Mouse (Mus musculus) right cerebral cortex, postnatal 10 days (tissue): ENCODE data around the gene Ddx27.

ENCODE experiments used
- DNase-seq, 2 experiments: peaks; one replicate each; pipeline ENCODE4 v3.0.0; 2021; ENCODE audit warnings: low spot score in 2 of 2

Ddx27 gene

GRCm38 (mm10) chr2:167062965-167063880 is 48.2 kb downstream of the Ddx27 start, which contains the start of gene Znfx1:
Znfx1 (minus strand) TSS chr2:167063015.
- peak; percentile 97 to 98 for DNase-seq

- no peak for DNase-seq
Measured at GRCm38 (mm10) chr2:167063906-167064496, 49.0 kb downstream of the Ddx27 start.

DNA sequence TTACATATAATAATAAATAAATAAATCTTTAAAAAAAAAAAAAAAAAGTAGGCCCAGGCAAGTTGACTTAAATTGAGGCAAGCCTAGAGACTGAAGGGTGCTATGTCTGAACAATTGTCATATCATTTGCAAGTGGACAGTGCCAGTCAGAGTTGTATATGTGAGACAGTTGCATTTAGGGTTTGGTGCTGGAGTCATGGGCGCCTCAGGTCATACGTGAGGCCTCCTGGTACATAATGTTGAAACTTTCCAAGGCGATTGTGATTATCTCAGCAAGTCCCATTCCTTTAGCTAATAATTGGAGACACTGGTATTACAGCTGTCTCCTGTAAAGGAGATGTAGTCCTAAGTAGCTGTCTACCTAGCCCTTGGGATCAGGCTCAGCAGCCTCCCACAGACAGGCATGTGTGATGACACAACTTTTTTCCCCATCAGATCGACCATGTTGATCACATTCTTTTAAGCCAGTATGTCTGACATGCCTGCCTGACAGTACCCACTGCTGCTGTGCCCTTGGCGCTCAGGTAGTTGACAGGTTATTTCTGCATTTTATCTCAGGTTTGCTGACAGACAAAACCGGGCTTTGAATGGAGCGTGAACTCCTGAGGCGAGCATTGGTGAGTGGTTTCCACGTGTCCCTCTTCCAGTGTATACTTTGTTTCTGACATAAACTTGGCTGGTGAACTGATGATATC is 49.8 kb downstream of the Ddx27 start:
- DNase-seq = no peak

GRCm38 (mm10) chr2:167066031-167066430 is 51.0 kb downstream of the Ddx27 start:
- DNase-seq = no peak

DNA sequence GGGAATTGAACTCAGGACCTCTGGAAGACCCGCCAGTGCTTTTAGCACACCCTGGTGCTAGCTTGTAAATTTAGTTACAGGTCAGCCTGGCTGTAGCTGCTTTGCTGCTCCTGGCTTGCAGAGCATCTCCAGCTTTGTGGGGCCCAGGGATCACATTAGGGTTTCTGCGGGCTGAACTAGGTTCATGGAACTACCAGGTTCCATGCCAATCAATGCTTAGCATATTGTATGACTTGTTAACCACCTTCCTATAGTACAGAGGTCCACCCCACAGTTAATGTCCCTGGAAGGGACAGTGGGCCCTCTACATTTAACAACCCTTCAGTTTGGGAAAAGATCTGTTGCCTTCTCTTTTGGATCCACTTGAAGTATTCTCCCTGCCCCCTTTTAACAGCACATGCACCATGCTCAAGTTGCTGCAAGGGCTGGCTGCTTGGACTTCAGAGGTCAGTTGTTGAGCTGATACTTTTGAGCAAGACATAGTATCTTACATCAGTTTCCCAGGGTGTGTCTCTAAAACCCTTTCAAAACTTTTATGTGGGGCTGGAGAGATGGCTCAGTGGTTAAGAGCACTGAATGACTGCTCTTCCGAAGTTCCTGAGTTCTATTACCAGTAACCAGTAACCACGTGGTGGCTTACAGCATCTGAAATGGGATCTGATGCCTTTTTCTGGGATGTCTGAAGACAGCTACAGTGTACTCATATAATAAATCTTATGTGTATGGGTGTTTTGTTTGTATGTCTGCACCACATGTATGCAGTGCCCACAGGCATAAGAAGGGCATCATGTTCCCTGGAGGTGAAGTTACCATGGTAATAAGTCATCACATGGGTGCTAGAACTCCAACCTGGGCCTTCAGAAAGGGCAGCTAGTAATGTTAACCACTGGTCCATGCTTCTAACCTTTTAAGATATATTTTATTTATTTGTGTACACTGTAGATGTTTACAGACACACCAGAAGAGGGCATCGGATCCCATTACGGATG is 51.8 kb downstream of the Ddx27 start:
- DNase-seq = no peak

DNA sequence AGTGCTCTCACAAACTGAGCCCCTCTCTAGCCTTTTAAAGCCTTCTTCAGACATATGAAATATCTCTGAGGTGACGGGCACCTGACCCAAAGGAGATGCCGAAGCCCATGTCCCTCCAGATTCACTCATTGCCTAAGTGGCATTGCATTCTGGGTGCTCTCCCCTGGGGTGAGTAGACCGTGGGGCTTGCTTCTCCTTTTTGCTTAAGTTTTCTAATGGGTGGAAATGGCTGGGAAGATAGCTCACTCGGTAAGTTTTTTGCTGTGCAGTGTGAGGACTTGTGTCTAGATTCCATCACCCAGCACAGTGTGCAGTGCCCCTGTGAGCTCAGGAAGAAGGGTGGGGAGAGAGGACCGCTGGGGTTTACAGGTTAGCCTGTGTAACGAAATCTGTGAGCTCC is 52.6 kb downstream of the Ddx27 start:
- DNase-seq = no peak

GRCm38 (mm10) chr2:167070341-167070740 is 55.3 kb downstream of the Ddx27 start:
- DNase-seq = no peak

DNA sequence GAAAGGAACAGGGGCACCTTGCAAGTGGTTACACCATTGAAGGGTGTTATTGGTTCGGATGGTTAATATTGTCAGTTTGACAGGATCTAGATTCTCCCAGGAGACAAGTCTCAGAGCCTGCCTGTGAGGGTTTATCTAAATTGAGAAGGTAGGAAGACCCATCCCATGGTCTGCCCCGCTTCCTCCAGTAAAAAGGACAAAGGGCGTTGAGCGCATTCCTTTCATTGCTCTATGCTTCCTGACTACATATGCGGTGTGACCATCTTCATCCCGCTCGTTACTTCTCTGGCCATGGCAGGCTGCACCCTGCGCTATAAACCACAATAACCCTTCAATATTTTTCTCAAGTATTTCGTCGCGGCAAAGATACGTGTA is 56.3 kb downstream of the Ddx27 start:
- no peak for DNase-seq

DNA sequence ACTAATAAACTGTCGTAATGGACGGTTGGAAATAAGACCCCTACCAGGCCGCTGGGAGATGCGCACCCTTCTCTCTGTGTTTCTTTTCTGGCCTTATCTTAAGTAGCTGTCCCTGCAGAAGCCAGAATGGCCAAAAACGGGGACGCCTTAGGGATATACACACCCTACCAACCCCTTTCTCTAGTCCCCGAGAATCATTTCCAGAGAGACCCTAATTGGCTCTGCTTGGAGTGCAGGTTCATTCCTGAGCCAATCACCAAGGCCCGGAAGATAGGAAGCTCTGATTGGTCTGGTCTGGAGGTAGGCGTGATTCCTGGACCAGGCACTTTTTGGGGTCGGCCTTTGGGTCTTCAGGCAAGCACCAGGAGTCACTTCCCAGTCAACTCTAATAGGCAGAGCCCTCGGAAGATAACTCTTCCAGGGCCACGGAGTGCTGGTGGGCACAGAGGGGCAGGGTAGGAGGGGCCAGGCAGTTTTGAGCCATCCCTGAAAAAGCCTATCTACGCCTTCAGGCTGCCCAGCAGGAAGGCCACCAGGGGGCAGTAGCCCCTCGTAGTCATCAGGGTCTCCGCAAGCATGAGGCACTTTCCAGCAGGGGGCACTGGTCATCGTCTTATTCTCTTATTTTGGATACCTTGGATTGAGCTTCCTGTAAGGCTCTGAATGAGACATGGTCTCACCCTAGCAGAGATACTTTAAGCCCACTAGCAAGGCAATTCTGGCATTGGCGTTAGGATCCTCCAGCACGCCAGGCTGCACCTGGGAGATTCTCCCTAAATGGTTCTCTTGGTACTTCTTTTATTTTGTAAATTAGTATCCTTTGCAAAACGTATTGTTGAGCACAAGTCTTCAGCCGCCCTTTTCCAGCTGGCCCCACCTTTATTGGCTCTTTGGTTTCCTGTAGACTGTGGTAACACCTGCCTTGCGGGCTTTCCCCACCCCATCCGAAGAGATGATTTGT is 56.9 kb downstream of the Ddx27 start:
- DNase-seq = peak; percentile 96 to 98

GRCm38 (mm10) chr2:167074587-167074986 is 59.6 kb downstream of the Ddx27 start:
- no peak for DNase-seq

GRCm38 (mm10) chr2:167076352-167076751 is 61.4 kb downstream of the Ddx27 start:
- no peak for DNase-seq

DNA sequence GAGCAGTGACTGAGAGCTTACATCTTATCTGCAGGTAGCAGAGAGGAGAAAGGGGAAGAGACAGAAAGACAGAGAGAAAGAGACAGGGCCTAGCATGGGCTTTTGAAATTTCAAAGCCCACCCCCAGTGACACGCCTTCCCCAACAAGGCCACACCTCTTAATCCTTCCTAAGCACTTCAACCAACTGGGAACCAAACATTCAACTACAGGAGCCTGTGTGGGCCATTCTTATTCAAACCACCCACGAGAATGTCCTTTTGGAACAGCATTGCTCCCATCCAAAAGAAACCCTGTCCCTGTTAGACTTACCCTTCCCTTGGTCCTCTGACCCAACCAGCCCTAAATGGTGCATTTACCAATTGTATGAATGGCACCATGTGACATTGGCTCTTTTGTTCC is 61.8 kb downstream of the Ddx27 start:
- no peak for DNase-seq

GRCm38 (mm10) chr2:167077199-167077962 is 62.4 kb downstream of the Ddx27 start:
- DNase-seq = no peak

DNA sequence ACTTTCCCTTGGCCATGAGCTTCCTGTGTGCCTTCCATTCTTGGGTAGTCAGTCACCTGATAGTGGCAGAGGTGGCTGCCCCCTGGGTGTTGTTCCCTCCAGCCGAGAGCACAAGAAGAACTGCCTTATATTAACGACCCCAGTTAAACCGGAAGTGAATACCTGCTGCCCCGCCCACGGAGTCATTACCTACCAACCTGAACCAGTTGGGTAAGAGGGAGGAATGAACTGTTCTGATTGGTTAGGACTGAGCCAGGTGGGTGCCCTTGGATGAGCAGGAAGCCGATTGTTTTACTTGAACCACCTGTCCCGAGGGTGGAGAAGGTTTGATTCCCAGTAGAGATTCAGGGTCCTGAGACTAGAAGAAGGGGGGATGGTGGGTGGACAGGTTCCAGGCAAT is 63.5 kb downstream of the Ddx27 start:
- DNase-seq = no peak

DNA sequence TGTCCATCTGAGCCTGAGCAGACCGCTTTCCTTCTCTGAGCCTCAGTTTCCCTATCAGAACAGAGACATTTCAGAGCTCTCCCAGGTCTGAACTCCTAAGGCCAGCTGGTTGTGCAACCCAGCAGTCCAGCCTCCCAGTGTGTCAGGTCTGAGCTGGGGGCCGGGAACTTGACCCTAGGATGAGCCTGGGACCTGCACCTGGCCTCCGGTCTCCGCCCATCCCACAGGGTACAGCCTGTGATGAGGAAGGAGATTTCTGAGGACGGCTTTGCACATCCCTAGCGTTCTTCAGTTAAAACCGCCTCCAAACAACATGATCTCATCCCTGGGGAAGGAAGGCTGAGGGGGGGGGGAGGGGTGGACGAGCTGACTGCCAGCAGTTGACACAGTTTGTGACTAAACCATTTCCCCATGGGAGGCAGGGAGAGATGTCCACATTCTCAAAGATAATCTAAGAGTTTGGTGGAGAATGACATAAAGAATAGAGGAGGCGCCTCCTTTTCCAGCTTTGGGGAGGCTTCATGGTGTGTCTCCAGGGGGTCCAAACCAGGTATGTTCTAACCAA is 64.0 kb downstream of the Ddx27 start:
- peak in 1 of 2 experiments; percentile 40 for DNase-seq

GRCm38 (mm10) chr2:167079535-167080257 is 64.7 kb downstream of the Ddx27 start:
- DNase-seq = peak; percentile 78 to 85

DNA sequence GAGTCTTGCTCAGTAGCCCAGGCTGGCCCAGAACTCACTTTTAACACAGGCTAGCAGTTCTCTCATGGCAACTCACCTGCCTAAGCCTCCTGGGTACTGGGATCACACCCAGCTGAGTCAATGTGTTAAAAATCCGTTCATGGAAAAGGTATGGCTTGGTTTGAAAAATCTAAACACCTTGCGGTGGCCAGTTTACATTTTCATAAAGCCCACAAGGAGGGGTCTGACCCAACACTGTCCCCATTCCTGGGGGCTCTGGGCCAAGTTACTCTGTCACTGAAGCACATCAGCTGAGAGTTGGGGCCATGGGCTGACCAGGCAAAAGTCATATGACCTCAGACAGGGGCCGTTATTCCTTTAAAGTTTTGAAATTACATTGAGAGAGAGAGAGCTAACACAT is 65.4 kb downstream of the Ddx27 start:
- no peak for DNase-seq

DNA sequence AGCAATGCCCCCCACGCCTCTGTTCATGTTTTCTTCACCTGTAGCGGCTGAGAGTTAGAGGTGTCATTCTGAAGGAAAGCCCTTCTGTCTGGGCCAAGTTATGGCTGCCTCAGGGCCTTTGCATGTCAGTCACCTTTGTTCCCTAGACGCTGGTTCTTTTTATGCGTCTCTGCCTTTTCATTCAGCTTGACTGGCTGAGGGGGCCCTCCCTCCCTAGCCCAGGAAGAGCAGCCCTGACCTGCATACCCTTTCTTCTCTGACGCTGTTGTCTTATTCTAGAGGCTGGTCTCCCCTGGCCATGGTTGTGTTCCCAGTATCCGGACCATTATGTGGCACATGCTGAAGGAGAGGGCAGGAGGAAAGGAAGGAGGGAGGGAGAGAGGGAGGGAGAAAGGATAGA is 66.1 kb downstream of the Ddx27 start:
- DNase-seq = no peak
